Mouse (Mus musculus) frontal cortex, postnatal 25 days (tissue): ENCODE data around the gene Zdhhc22.

Experiments used
- DNase-seq, 2 experiments: peaks; one replicate each; pipeline ENCODE4 v3.0.0; 2022; ENCODE audit warnings: low spot score in 2 of 2

The Zdhhc22 gene

DNA sequence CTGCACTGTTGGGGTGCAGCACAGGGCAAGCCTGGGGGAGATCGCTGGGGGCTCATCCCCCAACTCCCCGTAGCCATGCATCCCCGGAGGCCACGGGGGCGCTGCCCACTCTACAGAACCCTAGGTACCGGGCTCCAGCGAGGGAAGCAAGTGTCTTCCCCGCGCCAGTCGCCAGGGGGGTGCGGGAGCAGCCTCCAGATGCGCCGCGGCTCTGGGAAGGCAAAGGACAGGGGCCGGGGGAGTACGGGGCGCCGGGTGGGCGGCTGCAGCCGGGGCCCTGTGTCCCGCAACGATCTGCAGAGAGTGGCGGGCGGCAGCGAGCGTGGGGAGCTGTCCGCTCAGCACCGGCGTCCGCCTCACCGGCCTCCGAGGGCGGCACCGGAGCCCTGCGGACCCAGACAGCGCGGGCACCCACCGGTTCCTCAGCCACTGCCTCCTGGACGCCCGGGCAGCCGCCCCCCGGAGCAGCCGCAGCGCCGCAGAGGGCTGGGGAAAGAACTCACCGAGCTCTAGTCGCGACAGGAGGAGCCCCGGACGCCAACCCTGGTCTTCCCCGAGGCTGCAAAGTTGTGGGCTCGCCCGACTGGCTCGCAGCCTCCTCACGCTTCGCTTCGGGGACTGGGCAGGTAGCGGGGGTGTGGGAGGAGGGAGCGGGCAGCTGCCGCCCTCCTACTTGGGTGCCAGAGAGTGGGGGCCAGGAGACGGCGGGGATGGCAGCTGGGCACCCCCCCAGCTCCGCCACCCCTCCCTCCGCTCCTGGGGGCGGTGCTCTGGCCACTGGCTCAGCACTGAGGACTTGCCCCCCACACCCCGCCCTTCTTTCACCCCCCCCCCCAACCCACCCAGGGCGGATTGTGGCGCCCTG lies at the start of gene Zdhhc22:
Zdhhc22 (minus strand) TSS at position 541 of the 865 bp plus-strand sequence.
- no peak for DNase-seq

- no peak for DNase-seq
These were observed 46.4 kb upstream of the Zdhhc22 start for GRCm38 (mm10) chr12:87036631-87037030.

GRCm38 (mm10) chr12:87031163-87031763 lies 41.0 kb upstream of the Zdhhc22 start:
- no peak for DNase-seq

GRCm38 (mm10) chr12:87029251-87029976 lies 39.2 kb upstream of the Zdhhc22 start:
- no peak for DNase-seq

DNA sequence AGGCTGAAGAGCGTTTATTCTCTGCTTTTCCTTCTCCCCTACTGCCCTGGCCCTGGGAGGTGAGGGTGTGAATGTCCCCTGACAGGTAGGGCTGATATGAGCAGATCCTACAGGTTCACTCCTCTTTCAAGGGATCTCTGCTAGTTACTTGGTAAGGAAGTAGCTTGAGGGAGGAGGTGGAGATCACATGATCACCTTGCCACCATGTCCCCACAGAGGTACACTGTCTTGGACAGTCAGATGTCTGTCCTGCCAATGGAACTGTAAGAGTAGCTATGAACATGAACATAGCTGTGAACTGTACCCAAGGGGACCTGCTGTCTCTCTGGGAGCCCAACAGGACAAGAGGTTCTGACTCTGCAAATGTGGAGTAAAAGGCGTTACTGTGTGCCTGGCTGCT lies 37.8 kb upstream of the Zdhhc22 start:
- no peak for DNase-seq

DNA sequence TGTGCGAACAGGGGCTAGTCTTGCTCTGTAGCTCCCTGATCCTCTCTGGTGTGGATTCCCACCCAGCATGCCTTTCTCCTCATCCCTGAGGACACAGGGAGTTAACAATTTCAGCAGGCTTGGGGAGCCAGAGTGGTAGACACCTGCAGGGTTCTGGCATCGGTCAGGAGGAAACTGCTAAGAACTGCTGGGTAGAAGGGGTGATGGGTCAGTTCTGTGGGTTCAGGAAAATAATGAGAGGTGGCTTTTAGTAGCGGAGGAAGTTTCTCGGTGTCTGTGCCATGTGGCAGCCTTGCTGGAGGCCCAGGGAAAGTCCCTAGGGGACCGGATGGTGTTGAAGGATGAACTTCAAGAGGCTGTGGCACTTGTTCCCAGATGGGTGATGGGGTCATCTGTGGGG lies 37.2 kb upstream of the Zdhhc22 start:
- no peak for DNase-seq

DNA sequence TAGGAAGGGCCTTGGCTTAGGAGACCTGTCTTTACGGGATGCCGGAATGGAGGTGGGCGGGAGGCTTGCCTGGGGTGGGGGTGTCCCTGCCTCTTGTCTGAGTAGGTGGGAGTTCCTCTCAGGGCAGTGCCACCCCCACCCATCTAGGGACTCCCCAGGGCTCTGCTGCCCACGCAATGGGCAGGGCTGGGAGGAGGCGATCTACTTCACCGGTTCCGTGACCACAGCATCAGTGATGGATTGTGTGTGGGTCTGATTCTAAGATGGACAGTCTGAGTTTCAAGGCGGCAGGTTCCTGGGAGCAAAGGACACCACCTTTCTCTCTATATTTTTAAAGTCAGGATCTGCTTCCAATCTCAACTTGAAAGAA lies 36.6 kb upstream of the Zdhhc22 start:
- DNase-seq = no peak

GRCm38 (mm10) chr12:87026109-87026870 lies 36.1 kb upstream of the Zdhhc22 start:
- DNase-seq = peak; percentile 44

DNA sequence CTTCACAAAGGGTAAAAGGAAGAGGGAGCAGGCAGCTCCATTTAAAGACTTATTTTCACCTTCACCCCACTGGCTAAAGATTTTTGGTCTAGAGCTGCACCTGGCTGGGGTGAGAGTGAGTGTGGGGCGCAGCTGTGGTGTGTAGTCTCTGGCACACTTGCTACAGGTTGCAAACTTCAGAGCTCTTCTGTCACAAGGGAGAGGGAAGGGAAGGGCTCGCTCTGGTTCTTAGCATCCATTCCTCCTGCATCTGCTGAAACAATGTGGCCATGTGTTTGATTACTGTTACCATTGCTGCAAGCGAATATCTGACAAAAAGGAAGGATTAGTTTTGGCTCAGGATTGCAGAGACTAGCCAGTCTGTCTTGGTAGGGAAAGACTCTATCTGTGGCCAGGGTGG lies 33.2 kb upstream of the Zdhhc22 start:
- DNase-seq = no peak

DNA sequence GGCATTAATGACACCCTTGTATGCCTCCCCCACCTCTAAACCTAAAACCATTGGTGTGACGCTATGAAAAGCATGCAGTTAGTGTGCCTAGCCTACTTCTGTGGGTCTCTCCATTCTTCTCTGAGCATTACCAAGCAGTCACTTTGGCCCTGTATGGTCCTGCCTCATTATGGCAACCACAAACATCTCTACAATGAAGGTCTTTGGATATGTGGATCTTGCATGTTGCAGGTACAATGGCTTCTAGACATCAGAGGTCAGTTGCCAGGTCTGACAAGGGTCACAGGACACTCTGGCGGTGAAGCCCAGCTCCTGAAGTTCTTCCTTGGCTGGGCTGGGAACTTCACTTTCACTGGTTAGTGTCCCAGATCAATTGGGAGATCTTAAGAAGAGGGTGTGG lies 31.8 kb upstream of the Zdhhc22 start:
- DNase-seq = no peak

DNA sequence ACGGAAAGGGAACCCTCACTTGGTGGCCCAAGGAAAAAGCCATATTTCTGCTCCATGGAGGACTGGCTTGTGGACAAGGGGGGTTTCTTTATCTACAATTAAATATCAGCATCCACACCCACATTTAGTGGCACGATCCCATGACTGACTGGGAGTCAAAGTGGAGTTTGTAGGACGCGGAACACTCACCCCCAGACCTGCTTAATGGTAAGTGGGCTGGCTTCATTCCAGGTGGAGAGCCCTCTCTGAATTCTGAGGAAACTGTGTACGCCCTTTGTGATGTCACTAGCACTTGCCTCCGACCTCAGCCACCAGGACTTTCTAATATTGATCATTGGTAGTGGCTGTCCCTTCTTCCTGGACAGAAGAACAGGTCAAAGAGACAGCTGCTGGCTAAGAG lies 30.8 kb upstream of the Zdhhc22 start, which contains the start of gene Tmem63c:
Tmem63c (plus strand) TSS at position 301 of the 400 bp plus-strand sequence.
- DNase-seq = no peak

- no peak for DNase-seq
These were observed 28.5 kb upstream of the Zdhhc22 start for GRCm38 (mm10) chr12:87018756-87019155.

DNA sequence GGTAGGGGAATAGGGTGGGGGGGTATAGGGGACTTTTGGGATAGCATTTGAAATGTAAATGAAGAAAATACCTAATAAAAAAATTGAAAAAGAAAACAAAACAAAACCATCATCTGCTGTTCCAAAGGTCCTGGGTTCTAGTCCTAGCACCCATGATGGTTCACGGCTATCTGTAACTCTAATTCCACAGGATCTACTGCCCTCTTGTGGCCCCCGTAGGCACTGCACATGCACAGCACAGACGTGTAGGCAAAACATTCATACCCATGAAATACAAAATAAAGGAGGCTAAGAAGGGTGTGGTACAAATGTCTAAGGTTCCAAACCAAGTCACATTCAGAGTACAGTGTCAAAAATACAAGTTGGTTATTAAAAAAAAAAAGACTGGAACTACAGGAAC lies 26.8 kb upstream of the Zdhhc22 start:
- DNase-seq = no peak

- DNase-seq = no peak
These were observed 14.4 kb upstream of the Zdhhc22 start for GRCm38 (mm10) chr12:87004596-87004995.

GRCm38 (mm10) chr12:87003606-87004005 lies 13.4 kb upstream of the Zdhhc22 start:
- DNase-seq = no peak

DNA sequence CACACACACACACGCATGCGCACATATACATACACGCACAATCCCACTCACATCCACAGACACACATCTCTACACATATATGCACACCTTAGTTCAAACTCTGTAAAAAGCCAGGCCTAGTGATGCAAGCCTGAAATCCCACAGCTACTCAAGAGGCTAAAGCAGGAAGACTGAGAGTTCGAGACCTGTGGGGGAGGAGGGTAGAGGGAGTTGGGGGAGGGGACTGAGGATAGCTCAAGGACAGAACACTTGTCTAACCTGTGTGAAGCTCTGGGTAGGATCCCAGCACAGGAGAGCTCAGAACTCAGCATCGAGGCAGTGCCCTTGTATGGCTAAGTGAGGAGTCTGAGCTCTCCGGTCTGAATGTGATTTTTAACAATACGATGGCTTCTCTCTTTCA lies 12.6 kb upstream of the Zdhhc22 start:
- no peak for DNase-seq

DNA sequence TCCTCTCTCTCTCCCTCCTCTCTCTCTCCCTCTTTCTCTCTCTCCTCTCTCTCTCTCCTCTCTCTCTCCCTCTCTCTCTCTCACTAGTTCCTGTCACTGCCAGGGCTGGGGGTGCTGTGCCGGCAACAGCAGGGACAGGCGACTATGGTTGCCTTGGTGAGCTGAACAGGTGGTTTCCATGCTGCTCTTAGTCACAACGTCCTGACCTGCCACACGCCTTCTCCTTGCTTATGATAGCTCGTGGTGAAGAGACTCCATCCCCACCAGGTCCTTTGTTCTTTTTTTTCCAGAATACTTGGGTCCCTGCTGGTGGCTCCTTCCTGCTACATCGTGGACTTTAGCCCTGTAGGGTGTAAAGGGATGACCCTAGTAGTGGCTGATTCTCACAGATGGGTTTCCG lies 12.0 kb upstream of the Zdhhc22 start:
- no peak for DNase-seq

GRCm38 (mm10) chr12:87000840-87001176 lies 10.6 kb upstream of the Zdhhc22 start:
- DNase-seq = no peak

DNA sequence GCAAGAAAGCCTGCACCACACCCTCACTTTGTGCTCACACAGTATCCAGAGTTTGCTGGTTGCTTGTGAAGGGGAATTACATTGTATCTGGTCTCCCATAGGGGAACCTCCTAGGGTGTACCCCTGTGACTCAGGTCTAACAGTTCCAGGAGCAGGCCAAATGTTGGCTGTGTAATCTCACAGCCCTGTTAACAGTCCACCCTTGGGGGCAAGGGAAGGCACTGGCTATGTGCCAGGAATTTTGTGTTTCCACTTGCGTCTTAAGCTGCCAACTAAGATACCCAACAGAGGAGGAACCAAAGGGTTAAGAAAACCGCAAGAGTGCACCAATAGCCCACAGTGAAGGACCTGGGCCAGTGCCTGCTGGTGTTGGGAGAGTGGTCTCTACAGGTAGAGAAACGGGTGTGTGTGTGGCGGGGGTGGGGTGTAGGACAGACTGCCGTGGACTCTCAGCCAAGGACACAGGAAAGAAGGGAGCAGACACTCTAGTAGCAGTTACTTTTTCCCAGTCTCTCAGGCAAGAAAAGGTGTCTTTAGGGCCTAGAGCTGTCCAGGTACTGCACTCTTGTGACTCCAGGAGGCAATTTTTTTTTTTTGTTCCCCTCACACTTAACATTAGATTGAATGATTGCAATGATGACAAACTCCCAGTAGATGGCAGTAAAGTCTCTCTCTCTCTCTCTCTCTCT lies 10.1 kb upstream of the Zdhhc22 start:
- DNase-seq = no peak

- DNase-seq = no peak
These were observed 9.1 kb upstream of the Zdhhc22 start for GRCm38 (mm10) chr12:86999283-86999820.

DNA sequence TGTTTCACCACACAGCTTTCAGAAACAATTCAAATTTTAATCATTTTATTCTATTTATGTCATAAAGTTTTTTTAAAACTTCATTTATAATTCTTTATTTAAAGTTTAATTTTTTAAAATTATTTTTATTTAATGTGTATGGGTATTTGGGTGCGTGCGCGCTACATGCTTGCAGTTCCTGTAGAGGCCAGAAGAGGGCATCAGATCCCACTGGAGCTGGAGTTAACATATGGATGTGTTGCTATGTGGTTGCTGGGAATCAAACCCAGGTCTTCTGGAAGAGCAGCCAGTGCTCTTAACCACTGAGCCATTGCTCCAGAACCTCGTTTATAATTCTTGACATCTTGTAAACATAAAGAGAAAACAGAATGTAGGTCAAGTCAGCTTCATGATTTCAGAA lies 8.5 kb upstream of the Zdhhc22 start:
- no peak for DNase-seq
